Mouse (Mus musculus): Measurements from ENCODE around the gene Rabl6. TPM values are rescaled to one million over a fixed set of nuclear protein-coding genes. Genes with fewer than 3 reads are reported as not detected.

Rabl6 gene
- total RNA-seq, 2 experiments from 2014 or later: 157 to 163 TPM

DNA sequence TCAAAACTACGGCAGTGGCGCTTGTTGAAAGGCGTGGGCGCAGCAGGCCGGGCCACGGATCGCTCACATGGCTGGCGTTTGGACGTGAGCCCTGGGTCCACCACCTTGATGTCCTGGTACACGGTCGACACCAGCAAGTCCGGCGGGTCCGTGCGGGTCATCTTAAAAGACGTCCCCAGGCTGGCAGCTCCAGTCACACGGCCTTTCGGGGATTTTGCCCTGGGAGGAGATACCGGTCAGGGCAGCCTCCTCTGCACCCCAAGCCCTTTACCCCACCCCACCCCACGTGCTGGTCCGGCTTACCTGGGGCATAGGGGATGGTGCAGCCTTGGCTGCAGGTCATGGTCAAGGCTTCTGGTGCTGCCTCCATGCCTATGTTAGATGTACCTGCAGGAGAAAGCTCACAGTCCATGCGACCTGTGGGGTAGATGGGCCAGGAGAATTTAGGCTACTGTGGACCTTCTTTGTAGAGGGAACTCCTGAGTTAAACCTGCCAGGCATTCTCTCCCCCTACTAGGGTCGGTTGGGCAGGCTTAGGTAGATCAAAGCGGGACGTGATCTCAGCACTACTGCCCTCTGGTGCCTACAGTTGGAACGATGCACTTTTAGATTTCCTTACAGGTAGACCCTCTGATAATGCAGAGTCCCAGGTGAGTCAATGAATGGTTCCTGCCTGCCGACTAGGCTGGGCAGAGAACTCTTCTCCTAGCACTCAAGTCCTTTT lies 28.4 kb downstream of the Rabl6 start:
- peak overlapping the region; percentile 96 for H3K27ac ChIP-seq
- peak; percentile 54 to 58 for DNase-seq (ENCODE audit: extremely low spot score in 1 of 2, low spot score in 2 of 2)
- intact Hi-C loops (cut with DNase I): loop anchor here (5.0 kb wide), 1 partner anchor 33 kb away; the partner anchor contains the start of gene Traf2
- H3K4me3 ChIP-seq: peak overlapping the region; percentile 33
- peak; percentile 63 for TF ChIP-seq CTCF (IDR thresholded peaks at IDR 0.05)

- peak; percentile 27 to 33 for DNase-seq (ENCODE audit: extremely low spot score in 1 of 2, low spot score in 2 of 2)
- intact Hi-C loops (cut with DNase I): no loop called here
- no peak for TF ChIP-seq CTCF (IDR thresholded peaks at IDR 0.05)
- Histone ChIP-seq H3K27ac (peak overlapping the region; percentile 96), H3K4me3 (no peak overlapping the region)
Measured at GRCm38 (mm10) chr2:25578796-25579736, 29.3 kb downstream of the Rabl6 start.

DNA sequence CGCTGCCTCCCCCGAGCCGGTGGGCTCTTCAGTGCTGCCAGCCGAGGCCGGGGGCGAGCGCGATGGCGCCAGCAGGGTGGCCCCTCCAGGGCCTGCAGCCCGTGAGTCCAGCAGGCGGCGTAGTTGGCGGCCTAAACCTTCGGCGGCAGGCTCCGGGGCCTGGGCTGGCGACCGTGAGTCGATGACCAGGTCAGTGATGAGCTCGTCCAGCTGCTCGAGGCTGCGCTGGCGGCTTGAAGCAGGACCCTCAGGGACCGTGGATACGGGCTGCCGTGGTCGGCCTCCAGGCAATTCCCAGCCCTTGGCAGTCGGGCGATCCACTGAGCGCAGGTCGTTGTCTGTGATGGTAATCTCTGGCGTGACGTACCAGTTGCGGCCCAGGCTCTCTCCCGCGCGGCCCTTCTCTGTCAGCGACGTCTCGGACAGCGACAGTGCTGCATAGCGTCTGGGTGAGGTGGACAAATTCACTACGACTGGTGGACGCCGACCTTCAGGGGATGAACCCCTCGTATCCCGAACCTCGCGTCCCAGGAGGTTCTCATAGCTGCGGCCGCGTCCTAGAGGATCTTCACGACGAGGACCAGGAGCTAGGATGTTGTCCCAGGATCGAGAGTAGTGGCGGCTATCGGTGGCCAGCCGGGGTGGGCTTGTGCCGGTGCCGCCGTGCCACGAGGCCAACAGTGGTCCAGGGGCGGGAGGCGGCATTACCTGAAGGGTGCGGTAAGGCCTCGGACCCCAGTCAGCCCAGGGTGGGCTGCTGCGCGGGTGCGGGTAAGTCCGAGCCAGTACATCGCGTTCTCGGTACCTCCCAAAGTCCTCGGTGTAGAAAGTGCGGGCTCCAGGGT lies 30.1 kb downstream of the Rabl6 start:
- no peak overlapping the region for H3K4me3 ChIP-seq
- peak overlapping the region; percentile 97 for H3K27ac ChIP-seq
- intact Hi-C loops (cut with DNase I): no loop called here
- peak; percentile 2; the same call in 1 of the 2 replicates for TF ChIP-seq CTCF (IDR thresholded peaks at IDR 0.05)
- DNase-seq (ENCODE audit: extremely low spot score in 1 of 2, low spot score in 2 of 2): peak in 1 of 2 experiments; percentile 28

DNA sequence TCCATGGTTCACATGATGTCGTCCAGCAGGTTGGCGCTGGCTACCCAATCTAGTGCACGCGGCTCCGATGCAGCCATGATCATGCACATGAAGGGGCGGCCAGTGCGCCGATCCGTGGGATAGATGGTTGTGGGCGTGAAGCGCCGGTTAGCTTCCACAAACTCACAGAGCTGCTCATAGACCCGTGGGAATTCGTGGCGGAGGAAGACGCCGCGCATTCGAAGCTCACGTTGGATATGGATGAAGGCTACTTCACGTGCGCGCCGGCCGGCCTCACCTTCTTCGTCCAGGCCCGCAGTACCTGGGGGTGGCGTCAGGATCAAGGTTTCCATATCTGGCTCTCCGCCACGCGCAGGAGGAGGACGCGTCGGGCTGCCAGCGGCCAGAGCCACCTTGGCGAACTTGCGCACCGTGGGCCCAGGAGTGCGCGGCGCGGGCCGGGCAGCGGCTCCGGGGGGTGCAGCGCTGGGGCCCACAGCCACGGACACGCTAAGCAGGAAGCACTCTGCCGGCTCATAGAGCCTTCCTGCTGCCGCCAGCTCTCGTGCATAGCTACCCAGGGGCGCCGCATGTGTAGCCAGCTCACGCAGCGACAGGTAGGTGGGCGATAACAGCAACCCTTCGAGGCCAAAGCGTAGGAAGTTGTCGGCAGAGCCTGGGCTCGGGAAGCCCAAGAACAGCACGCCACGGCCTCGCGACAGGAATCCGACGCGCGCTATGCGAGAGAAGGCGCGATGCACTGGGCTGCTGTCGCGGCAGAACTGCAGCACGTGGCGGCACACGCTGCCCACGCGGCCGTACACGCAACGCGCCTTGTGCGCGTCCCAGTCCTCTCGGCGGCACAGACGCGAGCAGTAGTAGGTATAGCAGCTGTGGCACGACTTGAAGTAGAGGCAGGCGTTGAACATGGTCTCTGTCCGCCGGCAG lies 31.1 kb downstream of the Rabl6 start:
- H3K4me3 ChIP-seq: no peak overlapping the region
- H3K27ac ChIP-seq: peak overlapping the region; percentile 97

GRCm38 (mm10) chr2:25576028-25576850 lies 32.1 kb downstream of the Rabl6 start:
- intact Hi-C loops (cut with DNase I): no loop called here
- peak overlapping the region; percentile 97 for H3K27ac ChIP-seq
- no peak for TF ChIP-seq CTCF (IDR thresholded peaks at IDR 0.05)
- H3K4me3 ChIP-seq: no peak overlapping the region
- DNase-seq (ENCODE audit: extremely low spot score in 1 of 2, low spot score in 2 of 2): peak in 1 of 2 experiments; percentile 46

More for the DNA sequence above, 31.1 kb downstream of the Rabl6 start:
- intact Hi-C loops (cut with DNase I): no loop called here
- peak; percentile 41 to 52 for DNase-seq (ENCODE audit: extremely low spot score in 1 of 2, low spot score in 2 of 2)
- no peak for TF ChIP-seq CTCF (IDR thresholded peaks at IDR 0.05)

GRCm38 (mm10) chr2:25575432-25576027 lies 32.8 kb downstream of the Rabl6 start:
- Histone ChIP-seq H3K27ac (peak overlapping the region; percentile 97), H3K4me3 (peak overlapping the region; percentile 55)
- intact Hi-C loops (cut with DNase I): no loop called here
- no peak for TF ChIP-seq CTCF (IDR thresholded peaks at IDR 0.05)
- peak; percentile 33 to 57 for DNase-seq (ENCODE audit: extremely low spot score in 1 of 2, low spot score in 2 of 2)

- peak within 1 kb of the TSS; percentile 97 for H3K27ac ChIP-seq
- intact Hi-C loops (cut with DNase I): no loop called here
Measured at GRCm38 (mm10) chr2:25574579-25575431, 33.5 kb downstream of the Rabl6 start, which contains the start of the genes Mamdc4 and Phpt1. Mamdc4 (minus strand) TSS chr2:25574845. Phpt1 (minus strand) TSS chr2:25575224.

GRCm38 (mm10) chr2:25574136-25574535 lies 34.2 kb downstream of the Rabl6 start:
- H3K27ac ChIP-seq: peak overlapping the region; percentile 97
- peak overlapping the region; percentile 55 for H3K4me3 ChIP-seq
- TF ChIP-seq CTCF (IDR thresholded peaks at IDR 0.05): no peak
- intact Hi-C loops (cut with DNase I): no loop called here
- DNase-seq (ENCODE audit: extremely low spot score in 1 of 2, low spot score in 2 of 2): peak in 1 of 2 experiments; percentile 19

More at GRCm38 (mm10) chr2:25574579-25575431, 33.5 kb downstream of the Rabl6 start, which contains the start of the genes Mamdc4 and Phpt1:
- H3K4me3 ChIP-seq: peak within 1 kb of the TSS; percentile 55
- TF ChIP-seq CTCF (IDR thresholded peaks at IDR 0.05): no peak
- peak; percentile 92 to 94 for DNase-seq (ENCODE audit: extremely low spot score in 1 of 2, low spot score in 2 of 2)

All from left cerebral cortex, adult 2 months (tissue).